Mouse (Mus musculus) myocyte (in vitro differentiated cells): Measurements from ENCODE around the gene Apobec4. TPM values are rescaled to one million over a fixed set of nuclear protein-coding genes. Genes with fewer than 3 reads are reported as not detected.
"Not testable (repeated sequence)": the region's sequence is repeated elsewhere in the genome, so short reads cannot be mapped to it uniquely, and the experiment has no call there.

ENCODE experiments used
- H3K27me3 ChIP-seq: one replicate; pipeline ENCODE4 v1.6.1; 2011; ENCODE audit not compliant: control insufficient read depth, insufficient read depth, insufficient read length
- H3K36me3 ChIP-seq: one replicate; pipeline ENCODE4 v1.6.1; 2011; ENCODE audit not compliant: control insufficient read depth, insufficient read depth
- H3K4me2 ChIP-seq: one replicate; pipeline ENCODE4 v1.6.1; 2011; ENCODE audit warnings: low read depth, control low read depth
- H3K4me3 ChIP-seq: one replicate; pipeline ENCODE4 v1.5.1; 2011; ENCODE audit warnings: mild to moderate bottlenecking, control low read depth, moderate library complexity
- H3K79me2 ChIP-seq: one replicate; pipeline ENCODE4 v1.6.1; 2011; ENCODE audit not compliant: control insufficient read depth, insufficient read depth
- H3ac ChIP-seq: one replicate; pipeline ENCODE4 v1.6.1; 2011; ENCODE audit not compliant: control insufficient read depth, insufficient read length
- CEBPB ChIP-seq: IDR thresholded peaks from 2 replicates; pipeline ENCODE4 v1.6.1; 2011; ENCODE audit warnings: mild to moderate bottlenecking, moderate library complexity; ENCODE audit not compliant: poor library complexity, insufficient read depth, severe bottlenecking
- E2F4 ChIP-seq: IDR thresholded peaks from one replicate; pipeline ENCODE4 v1.6.1; 2011; ENCODE audit warnings: mild to moderate bottlenecking, control low read depth, moderate library complexity; ENCODE audit not compliant: insufficient read depth
- MAX ChIP-seq: IDR thresholded peaks from one replicate; pipeline ENCODE4 v1.6.1; 2011; ENCODE audit warnings: low read depth, mild to moderate bottlenecking, control low read depth
- MYOD1 ChIP-seq, 3 experiments: IDR thresholded peaks; one replicate each; pipeline ENCODE4 v1.6.1; 2011; ENCODE audit warnings: control low read depth in 2 of 3, low read depth in 2 of 3, mild to moderate bottlenecking in 2 of 3, moderate library complexity in 1 of 3; ENCODE audit not compliant: insufficient read length in 2 of 3, control insufficient read depth in 1 of 3
- MYOG ChIP-seq, 3 experiments: IDR thresholded peaks; one replicate each; pipeline ENCODE4 v1.6.1; 2011; ENCODE audit warnings: control low read depth in 2 of 3, low read depth in 2 of 3, mild to moderate bottlenecking in 2 of 3; ENCODE audit not compliant: insufficient read length in 2 of 3, control insufficient read depth in 1 of 3, insufficient read depth in 1 of 3
- POLR2A ChIP-seq: IDR thresholded peaks from one replicate; pipeline ENCODE4 v1.6.1; 2011; ENCODE audit warnings: low read depth, mild to moderate bottlenecking, control low read depth, moderate library complexity; ENCODE audit not compliant: insufficient read length
- POLR2AphosphoS2 ChIP-seq: IDR thresholded peaks from one replicate; pipeline ENCODE4 v1.6.1; 2011; ENCODE audit warnings: low read depth, control low read depth; ENCODE audit not compliant: insufficient read length
- REST ChIP-seq: IDR thresholded peaks from one replicate; pipeline ENCODE4 v1.6.1; 2011; ENCODE audit warnings: mild to moderate bottlenecking, control low read depth, moderate library complexity; ENCODE audit not compliant: insufficient read depth, insufficient read length
- SRF ChIP-seq: IDR thresholded peaks from one replicate; pipeline ENCODE4 v1.6.1; 2011; ENCODE audit warnings: low read depth; ENCODE audit not compliant: control insufficient read depth, insufficient read length
- TCF12 ChIP-seq: IDR thresholded peaks from one replicate; pipeline ENCODE4 v1.6.1; 2011; ENCODE audit warnings: mild to moderate bottlenecking, control low read depth; ENCODE audit not compliant: poor library complexity, insufficient read depth, severe bottlenecking
- TCF3 ChIP-seq: IDR thresholded peaks from one replicate; pipeline ENCODE4 v1.6.1; 2011; ENCODE audit warnings: low read depth, control low read depth; ENCODE audit not compliant: insufficient read length
- USF1 ChIP-seq: IDR thresholded peaks from one replicate; pipeline ENCODE4 v1.6.1; 2011; ENCODE audit warnings: low read depth, mild to moderate bottlenecking, control low read depth, moderate library complexity
- polyA plus RNA-seq: library from polyadenylated mRNA; unstranded; fragments of >200 nt; fragmentation: generic; extraction: Trizol; gene quantifications from one replicate; pipeline ENCODE4 v1.2.1, GENCODE M21; 2012; ENCODE audit warnings: missing spikeins

Apobec4 gene
- polyA plus RNA-seq, 1 experiment, result not detected

- Histone ChIP-seq H3K79me2 (peaks cover 24% of the 10 kb centered on the region), H3ac (no peak overlapping the region), H3K27me3 (no peaks in the 10 kb centered on the region), H3K4me2 (no peak overlapping the region), H3K36me3 (peaks cover 55% of the 10 kb centered on the region), H3K4me3 (no peak overlapping the region)
- no peak for TF ChIP-seq E2F4
- TF ChIP-seq POLR2A, result no peak
- TF ChIP-seq MAX, result no peak
- no peak for TF ChIP-seq USF1
- no peak for TF ChIP-seq MYOG (IDR thresholded peaks at IDR 0.05; ENCODE audit: control insufficient read depth in 1 of 3, insufficient read depth in 1 of 3, insufficient read length in 2 of 3, low read depth in 2 of 3)
- no peak for TF ChIP-seq REST
- no peak for TF ChIP-seq POLR2AphosphoS2
- no peak for TF ChIP-seq TCF12
Measured at GRCm38 (mm10) chr1:152771016-152771415, 20.7 kb downstream of the Apobec4 start.

GRCm38 (mm10) chr1:152774601-152775000 is 24.2 kb downstream of the Apobec4 start:
- not testable (repeated sequence) for H3K79me2 ChIP-seq, H3K4me2 ChIP-seq, H3K4me3 ChIP-seq, H3K27me3 ChIP-seq, H3ac ChIP-seq
- peaks cover 45% of the 10 kb centered on the region for H3K36me3 ChIP-seq

GRCm38 (mm10) chr1:152779071-152779737 is 28.9 kb downstream of the Apobec4 start:
- Histone ChIP-seq H3ac (no peak overlapping the region), H3K79me2 (no peaks in the 10 kb centered on the region), H3K4me3 (no peak overlapping the region), H3K27me3 (no peaks in the 10 kb centered on the region), H3K36me3 (peaks cover 11% of the 10 kb centered on the region), H3K4me2 (peak overlapping the region; percentile 41)
- TF ChIP-seq REST, result no peak
- no peak for TF ChIP-seq MYOG (IDR thresholded peaks at IDR 0.05; ENCODE audit: control insufficient read depth in 1 of 3, insufficient read depth in 1 of 3, insufficient read length in 2 of 3, low read depth in 2 of 3)
- TF ChIP-seq USF1, result no peak
- no peak for TF ChIP-seq TCF12
- no peak for TF ChIP-seq E2F4
- TF ChIP-seq CEBPB, result no peak
- no peak for TF ChIP-seq MYOD1 (IDR thresholded peaks at IDR 0.05; ENCODE audit: control insufficient read depth in 1 of 3, insufficient read length in 2 of 3, low read depth in 2 of 3)
- no peak for TF ChIP-seq MAX
- TF ChIP-seq SRF, result no peak
- TF ChIP-seq TCF3, result no peak
- no peak for TF ChIP-seq POLR2A
- TF ChIP-seq POLR2AphosphoS2, result no peak

GRCm38 (mm10) chr1:152784620-152785019 is 34.3 kb downstream of the Apobec4 start:
- H3K27me3 ChIP-seq, result no peaks in the 10 kb centered on the region
- H3K79me2 ChIP-seq, result no peaks in the 10 kb centered on the region
- no peak overlapping the region for H3ac ChIP-seq
- H3K4me3 ChIP-seq, result no peak overlapping the region
- no peak overlapping the region for H3K4me2 ChIP-seq
- TF ChIP-seq REST (no peak), TCF3 (no peak), USF1 (no peak), POLR2AphosphoS2 (no peak), TCF12 (no peak), SRF (no peak), MYOD1 (IDR thresholded peaks at IDR 0.05; ENCODE audit: control insufficient read depth in 1 of 3, insufficient read length in 2 of 3, low read depth in 2 of 3) (no peak), CEBPB (no peak), E2F4 (no peak), MYOG (IDR thresholded peaks at IDR 0.05; ENCODE audit: control insufficient read depth in 1 of 3, insufficient read depth in 1 of 3, insufficient read length in 2 of 3, low read depth in 2 of 3) (no peak), POLR2A (no peak), MAX (no peak)
- no peaks in the 10 kb centered on the region for H3K36me3 ChIP-seq

GRCm38 (mm10) chr1:152785446-152785845 is 35.1 kb downstream of the Apobec4 start:
- not testable (repeated sequence) for H3K4me2 ChIP-seq, H3K36me3 ChIP-seq, H3K4me3 ChIP-seq, H3ac ChIP-seq, H3K27me3 ChIP-seq, H3K79me2 ChIP-seq
